ENCODE assay signal across 24 mouse cellular contexts in genomic region chr17:36486687-36487230, GRCm38 (mm10). TPM values are rescaled to one million over a fixed set of nuclear protein-coding genes. Genes with fewer than 3 reads are reported as not detected.
"Had no signal": no experiment of that assay in that cellular context is flagged by ENCODE, and none has a peak within 500 bp of the region (broad histone marks: within the 10 kb centered on the region; RNA-seq: fewer than 3 reads in every experiment).

No protein-coding gene starts in this region.

- H3K27me3 ChIP-seq: neural tube, embryonic 15.5 days; stomach, embryonic 15.5 days had no signal

- H3K4me1 ChIP-seq: neural tube, embryonic 15.5 days; stomach, embryonic 15.5 days had no signal

- H3K9ac ChIP-seq: neural tube, embryonic 15.5 days; stomach, embryonic 15.5 days had no signal

- H3K27ac ChIP-seq: neural tube, embryonic 15.5 days; stomach, embryonic 15.5 days; stomach, postnatal 0 days had no signal

- H3K9me3 ChIP-seq: neural tube, embryonic 15.5 days; stomach, embryonic 15.5 days had no signal

- DNase-seq: retina, postnatal 1 day; right cerebral cortex, adult 18-20 months; right cerebral cortex, postnatal 14 days; right cerebral cortex, postnatal 25 days; right cerebral cortex, postnatal 4 days; spleen, adult 18-20 months; thymus, adult 18-20 months; thymus, adult 2 months; thymus, postnatal 14 days; thymus, postnatal 25 days; thymus, postnatal 36 days; thymus, postnatal 4 days had no signal

- H3K36me3 ChIP-seq: neural tube, embryonic 15.5 days; stomach, embryonic 15.5 days had no signal

- H3K4me3 ChIP-seq: neural tube, embryonic 15.5 days; stomach, embryonic 15.5 days had no signal

- H3K4me2 ChIP-seq: neural tube, embryonic 15.5 days; stomach, embryonic 15.5 days had no signal

RNA-seq across cellular contexts. Expression of gene H2-M10.4, which starts 24.6 kb away (rescaled TPM):
- total RNA-seq: neutrophil, adult 5-6 weeks had no signal
- polyA plus RNA-seq: neural tube, embryonic 14.5 days; neural tube, embryonic 15.5 days; small intestine, adult 2 months; spleen, adult 2 months; stomach, embryonic 14.5 days; stomach, embryonic 15.5 days; stomach, embryonic 16.5 days; stomach, postnatal 0 days; testis, adult 2 months; thymus, adult 2 months; thymus, postnatal 0 days; urinary bladder, adult 2 months had no signal
